Mouse (Mus musculus): ENCODE data around the gene Txnrd2. TPM values are rescaled to one million over a fixed set of nuclear protein-coding genes. Genes with fewer than 3 reads are reported as not detected.

Txnrd2 gene
- total RNA-seq, 4 experiments from 2014 or later = 19.4 to 24.4 (median 21.0) TPM

Other genes starting within 250 kb of the Txnrd2 start
- gene Ccdc188, start 208.5 kb upstream of the Txnrd2 start, total RNA-seq (2022) = not detected
- gene Zdhhc8, start 191.2 kb upstream of the Txnrd2 start, total RNA-seq (2022) = 10 to 100 TPM; 60.7 to 90.9 (median 69.7) TPM
- 10 to 100 TPM; 55.2 to 69.1 (median 57.6) TPM for gene Trmt2a, start 177.7 kb upstream of the Txnrd2 start, total RNA-seq (2022)
- 10 to 100 TPM; 70.8 to 97.7 (median 84.0) TPM for gene Ranbp1, start 177.7 kb upstream of the Txnrd2 start, total RNA-seq (2022)
- not detected for gene Gm49776, start 168.1 kb upstream of the Txnrd2 start, total RNA-seq (2022)
- 10 to 100 TPM; 40.5 to 65.1 (median 46.7) TPM for gene Dgcr8, start 137.1 kb upstream of the Txnrd2 start, total RNA-seq (2022)
- gene Tango2, start 78.3 kb upstream of the Txnrd2 start, total RNA-seq (2022) = 100 to 1,000 TPM; 112 to 138 (median 127) TPM
- 10 to 100 TPM; 35.5 to 52.4 (median 41.6) TPM for gene Arvcf, start 78.2 kb upstream of the Txnrd2 start, total RNA-seq (2022)
- 10 to 100 TPM; 67.1 to 80.6 (median 76.9) TPM for gene Comt, start 468 bp downstream of the Txnrd2 start, total RNA-seq (2022)
- 1 to 10 TPM; 5.7 to 8.9 (median 6.5) TPM for gene Gnb1l, start 72.3 kb downstream of the Txnrd2 start, total RNA-seq (2022)
- gene Rtl10, start 72.5 kb downstream of the Txnrd2 start, total RNA-seq (2022) = 10 to 100 TPM in 2 of 4 experiments, 1 to 10 TPM in 2; 7.9 to 11.1 (median 9.6) TPM
- 1 to 10 TPM in 3 of 4 experiments, under 1 TPM in 1; 0.70 to 1.7 (median 1.3) TPM for gene Tbx1, start 164.3 kb downstream of the Txnrd2 start, total RNA-seq (2022)
- 1 to 10 TPM in 1 of 4 experiments, under 1 TPM in 1, not detected in 2; 0.63 to 1.4 TPM for gene Gp1bb, start 196.0 kb downstream of the Txnrd2 start, total RNA-seq (2022)
- 100 to 1,000 TPM; 169 to 200 (median 179) TPM for gene Gm49601, start 200.0 kb downstream of the Txnrd2 start, total RNA-seq (2022)
- 100 to 1,000 TPM; 499 to 528 (median 503) TPM for gene Sept5, start 203.6 kb downstream of the Txnrd2 start, total RNA-seq (2022)